Mouse (Mus musculus) adrenal gland, adult 18-20 months (tissue): Measurements from ENCODE around the gene Rxrb. TPM values are rescaled to one million over a fixed set of nuclear protein-coding genes. Genes with fewer than 3 reads are reported as not detected.
"Not testable (repeated sequence)": the region's sequence is repeated elsewhere in the genome, so short reads cannot be mapped to it uniquely, and the experiment has no call there.

Experiments
- DNase-seq, 2 experiments: peaks; one replicate each; pipeline ENCODE4 v3.0.0; 2021 to 2022; ENCODE audit warnings: low spot score in 2 of 2
- long read RNA-seq, 2 experiments: library from polyadenylated mRNA; stranded (forward); transcript quantifications; one replicate each; pipeline ENCODE4 v2.0.0; 2021
- total RNA-seq, 2 experiments: library from RNA; stranded (reverse); gene quantifications; 1 replicate in 1 of 2; 2 replicates in 1 of 2; pipeline ENCODE4 v1.2.3; 2021

The Rxrb gene
- 10 to 100 TPM; 55.9 to 58.2 TPM for total RNA-seq
- long read RNA-seq, experiment 1, transcript Rxrb-207 (10 exons, 2,577 nt) = major isoform, 32 of 103 reads
- long read RNA-seq, experiment 1, transcript Rxrb-203 (10 exons, 2,502 nt) = minor isoform, 9 of 103 reads
- long read RNA-seq, experiment 1, transcript Rxrb-201 (10 exons, 2,627 nt) = minor isoform, 30 of 103 reads
- long read RNA-seq, experiment 1, transcript Rxrb-202 (10 exons, 2,283 nt) = minor isoform, 13 of 103 reads
- long read RNA-seq, experiment 1, partial matches to known transcripts = 9 of 103 reads
- long read RNA-seq, experiment 1, other reads (novel, unspliced or antisense) = 6 of 103 reads
- long read RNA-seq, experiment 2, transcript Rxrb-203 (10 exons, 2,502 nt) = minor isoform, 11 of 254 reads
- long read RNA-seq, experiment 2, transcript Rxrb-207 (10 exons, 2,577 nt) = major isoform, 101 of 254 reads
- long read RNA-seq, experiment 2, transcript Rxrb-202 (10 exons, 2,283 nt) = minor isoform, 26 of 254 reads
- long read RNA-seq, experiment 2, transcript Rxrb-201 (10 exons, 2,627 nt) = minor isoform, 57 of 254 reads
- long read RNA-seq, experiment 2, partial matches to known transcripts = 36 of 254 reads
- long read RNA-seq, experiment 2, other reads (novel, unspliced or antisense) = 13 of 254 reads

DNA sequence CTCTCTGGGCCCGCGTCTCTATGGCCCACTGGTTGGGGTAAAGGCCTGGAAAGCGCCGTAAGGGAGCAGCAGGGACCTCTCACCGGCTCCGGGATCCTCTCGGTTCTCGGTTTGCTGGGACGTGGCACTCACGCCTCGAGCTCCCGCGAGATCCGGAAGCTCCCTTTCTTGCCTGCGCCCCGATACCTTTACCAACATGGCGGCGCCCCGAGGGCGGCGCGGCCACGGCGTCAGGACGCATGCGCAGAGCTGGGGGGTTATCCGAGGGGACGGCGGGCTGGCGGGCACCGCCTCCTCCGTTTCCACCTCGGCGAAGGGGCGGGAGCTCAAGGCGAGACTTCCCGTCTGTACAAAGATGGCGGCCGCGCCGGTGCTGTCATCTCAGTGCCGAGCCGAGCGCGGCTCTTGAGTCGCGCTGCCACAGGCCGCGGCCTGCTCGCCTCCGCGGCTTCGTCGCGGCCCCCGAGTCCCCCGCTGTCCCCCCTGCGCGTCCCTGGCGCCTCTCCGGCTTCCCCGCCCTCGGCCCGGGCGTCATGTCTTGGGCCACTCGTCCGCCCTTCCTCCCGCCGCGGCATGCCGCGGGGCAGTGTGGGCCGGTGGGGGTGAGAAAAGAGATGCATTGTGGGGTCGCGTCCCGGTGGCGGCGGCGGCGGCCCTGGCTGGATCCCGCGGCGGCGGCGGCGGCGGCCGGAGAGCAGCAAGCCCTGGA is at the start of gene Rxrb, which contains the start of gene Slc39a7:
TSS of gene Rxrb (plus strand) at position 348 of the 709 bp plus-strand sequence.
TSS of gene Slc39a7 (minus strand) at position 218 of the 709 bp plus-strand sequence.
- peak; percentile 99 for DNase-seq

DNA sequence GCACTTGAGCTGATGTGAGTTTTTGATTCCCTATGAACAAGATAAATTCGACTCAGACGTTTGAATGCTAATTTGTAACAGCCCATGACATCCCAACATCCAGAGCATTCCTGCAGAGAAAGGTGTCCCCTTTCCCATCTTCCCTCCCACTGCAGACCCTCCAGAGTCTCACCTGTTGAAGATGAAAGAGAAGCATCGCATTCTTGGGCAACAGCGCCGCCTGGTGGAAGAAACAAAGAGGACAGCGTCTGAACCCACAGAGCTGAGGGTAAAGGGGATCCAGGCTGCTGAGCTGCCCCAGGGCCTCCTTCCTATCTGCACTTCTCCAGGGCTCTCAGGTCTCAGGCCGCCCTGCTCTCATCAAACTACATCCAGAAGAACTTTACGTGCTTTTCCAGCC is 49.5 kb upstream of the Rxrb start:
- peak; percentile 57 to 75 for DNase-seq

DNA sequence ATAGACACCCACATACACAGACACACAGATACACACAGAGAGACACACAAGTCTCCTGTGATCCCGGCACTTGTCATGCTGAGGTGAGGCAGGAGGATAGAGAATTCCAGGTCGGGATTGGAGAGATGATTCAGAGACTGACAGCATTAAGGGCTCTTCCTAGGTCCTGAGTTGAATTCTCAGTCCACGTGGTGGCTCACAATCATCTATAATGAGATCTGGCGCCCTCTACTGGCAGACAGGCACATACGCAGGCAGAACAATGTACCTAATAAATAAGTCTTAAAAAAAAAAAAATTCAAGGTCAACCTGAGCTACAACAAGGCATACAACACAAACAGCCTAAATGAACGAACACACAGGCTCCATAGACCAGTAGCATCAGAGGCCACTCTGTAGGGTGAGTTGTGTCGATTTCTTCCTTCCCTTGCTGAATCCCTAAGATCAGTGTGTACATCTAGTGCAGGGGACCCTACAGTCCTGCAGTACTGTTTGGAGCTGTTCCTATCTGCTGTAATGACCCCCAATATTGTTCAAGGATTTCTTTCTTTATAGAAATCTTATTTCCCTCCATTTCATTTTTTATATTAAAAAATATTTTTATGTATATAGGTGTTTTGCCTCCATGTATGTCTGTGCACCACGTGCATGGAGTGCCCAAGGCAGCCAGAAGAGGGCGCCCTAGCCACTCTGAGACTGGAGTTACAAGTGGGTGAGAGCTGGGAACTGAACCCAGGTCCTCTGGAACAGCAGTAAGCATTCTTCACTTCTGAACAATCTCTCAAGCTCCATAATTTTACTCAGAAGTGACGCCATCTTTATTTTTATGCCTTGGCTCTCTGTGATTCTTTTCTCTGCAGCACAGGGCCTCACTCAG is 39.6 kb upstream of the Rxrb start:
- DNase-seq = peak; percentile 52 to 67

DNA sequence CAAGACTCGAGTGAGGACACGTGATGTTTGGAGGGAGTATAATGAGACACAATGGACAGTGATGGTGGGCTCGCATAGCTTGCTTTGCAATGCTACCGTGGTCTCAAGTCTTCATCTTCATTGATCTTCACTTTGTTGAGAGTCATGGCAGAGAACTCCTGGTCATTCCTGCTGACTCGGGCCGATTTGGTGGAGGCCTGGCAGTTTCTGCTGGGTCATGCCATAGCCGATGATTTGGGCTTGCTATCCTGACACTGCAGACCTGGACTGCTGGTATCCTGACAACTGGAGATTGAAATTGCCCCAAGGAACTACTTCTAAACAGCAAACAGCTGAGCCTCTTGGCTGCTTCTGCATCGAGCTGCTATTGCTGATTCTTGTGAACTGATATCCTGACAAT is 36.7 kb upstream of the Rxrb start:
- no peak for DNase-seq

DNA sequence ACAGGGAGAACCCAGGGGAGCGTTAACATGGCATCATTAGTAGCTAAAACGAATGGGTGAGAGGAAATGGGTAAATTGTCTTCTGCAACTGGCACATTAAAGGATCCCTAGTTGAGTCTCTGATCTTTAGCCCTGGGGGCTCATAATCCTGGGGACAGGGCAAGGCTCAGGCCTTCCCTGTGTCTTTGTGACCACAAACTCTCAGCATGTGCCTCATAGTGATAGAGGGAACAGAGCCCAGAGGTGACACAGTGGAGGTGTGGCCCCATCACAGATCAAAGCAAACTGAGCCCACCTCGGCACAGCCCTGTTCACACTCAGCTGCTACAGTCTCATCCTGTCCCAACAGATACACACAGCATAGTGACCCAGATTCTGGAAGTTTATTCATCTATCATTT is 36.0 kb upstream of the Rxrb start:
- DNase-seq = no peak

DNA sequence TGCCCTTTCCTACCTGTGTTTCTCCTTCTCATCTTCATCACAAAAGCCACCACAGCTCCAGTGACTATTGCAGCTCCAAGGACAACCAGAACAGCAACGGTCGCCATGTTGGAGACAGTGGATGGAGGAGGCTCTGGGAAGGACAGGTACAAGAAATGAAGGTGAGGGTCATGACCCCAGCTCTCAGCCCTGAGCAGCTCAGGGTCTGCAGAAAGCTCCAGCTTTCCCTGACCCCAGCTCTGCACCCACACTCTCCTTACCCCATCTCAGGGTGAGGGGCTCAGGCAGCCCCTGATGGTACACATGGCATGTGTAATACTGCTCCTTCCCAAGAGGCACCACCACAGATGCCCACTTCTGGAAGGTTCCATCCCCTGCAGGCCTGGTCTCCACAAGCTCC is 34.6 kb upstream of the Rxrb start:
- not testable (repeated sequence) for DNase-seq

DNA sequence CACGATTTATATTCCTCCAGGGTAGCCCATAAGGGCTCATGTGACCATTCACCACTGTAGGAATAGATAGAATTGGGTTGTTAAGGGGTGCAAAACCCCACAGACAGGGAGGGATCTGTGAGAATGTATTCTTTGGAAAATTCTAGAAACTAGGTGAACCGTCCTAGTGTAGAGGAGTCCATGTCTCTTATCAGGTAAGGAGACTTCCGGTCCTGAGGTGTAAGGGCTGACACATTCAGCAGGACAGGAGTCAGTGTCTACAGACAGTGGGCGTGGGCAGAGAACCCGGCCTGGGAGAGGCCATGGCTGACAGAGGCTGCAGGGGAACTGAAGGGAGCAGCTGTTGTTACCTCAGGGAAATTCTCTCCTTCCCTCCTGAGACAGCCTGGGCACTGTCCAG is 32.9 kb upstream of the Rxrb start:
- not testable (repeated sequence) for DNase-seq

DNA sequence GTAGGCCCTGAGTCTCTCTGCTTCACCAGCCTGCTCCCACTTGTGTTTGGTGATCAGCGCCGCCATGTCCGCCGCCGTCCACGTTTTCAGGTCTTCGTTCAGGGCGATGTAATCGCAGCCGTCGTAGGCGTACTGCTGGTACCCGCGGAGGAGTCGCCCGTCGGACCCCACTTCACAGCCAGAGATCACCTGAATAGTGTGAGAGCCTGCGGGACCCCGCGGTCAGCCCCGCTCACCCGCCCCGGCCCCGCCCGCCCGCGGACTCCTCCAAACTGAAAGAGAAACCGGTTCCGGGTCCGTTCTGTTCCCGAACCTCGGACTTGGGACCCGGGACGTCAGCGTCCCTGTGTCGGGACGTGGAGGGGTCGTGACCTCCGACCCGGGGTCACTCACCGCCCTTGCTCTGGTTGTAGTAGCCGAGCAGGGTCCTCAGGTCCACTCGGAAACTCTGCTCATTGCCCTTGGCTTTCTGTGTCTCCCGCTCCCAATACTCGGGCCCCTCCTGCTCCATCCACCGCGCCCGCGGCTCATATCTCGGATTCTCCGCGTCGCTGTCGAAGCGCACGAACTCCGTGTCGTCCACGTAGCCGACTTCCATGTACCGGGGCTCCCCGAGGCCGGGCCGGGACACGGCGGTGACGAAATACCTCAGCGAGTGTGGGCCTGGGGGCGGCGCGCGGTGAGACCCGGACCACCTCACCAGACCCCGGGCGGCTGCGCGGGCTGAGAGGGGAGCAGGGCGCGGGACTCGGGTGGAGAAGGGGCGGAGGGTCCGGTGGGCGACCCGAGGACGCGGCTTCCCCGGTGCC is 32.1 kb upstream of the Rxrb start:
- peak in 1 of 2 experiments; percentile 47 for DNase-seq

DNA sequence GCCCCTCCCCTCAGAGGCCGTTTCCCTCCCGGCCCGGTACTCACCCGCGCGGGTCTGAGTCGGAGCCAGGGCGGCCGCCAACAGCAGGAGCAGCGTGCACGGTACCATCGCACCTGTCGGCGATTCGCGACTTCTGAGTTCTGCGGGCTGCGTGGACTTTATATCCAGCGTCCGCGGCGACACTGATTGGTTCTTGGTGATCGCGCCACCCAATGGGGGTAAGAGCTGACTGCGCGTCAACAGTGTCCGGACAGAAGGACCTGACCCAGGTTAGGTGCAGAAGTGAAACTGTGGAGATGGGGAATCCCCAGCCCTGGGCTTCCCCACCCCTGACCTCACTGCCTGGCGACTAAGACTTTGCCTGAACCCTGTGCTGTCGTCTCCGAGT is 31.5 kb upstream of the Rxrb start, which contains the start of gene H2-K1:
TSS of gene H2-K1 (minus strand) at position 198 of the 388 bp plus-strand sequence.
- peak; percentile 87 to 91 for DNase-seq

DNA sequence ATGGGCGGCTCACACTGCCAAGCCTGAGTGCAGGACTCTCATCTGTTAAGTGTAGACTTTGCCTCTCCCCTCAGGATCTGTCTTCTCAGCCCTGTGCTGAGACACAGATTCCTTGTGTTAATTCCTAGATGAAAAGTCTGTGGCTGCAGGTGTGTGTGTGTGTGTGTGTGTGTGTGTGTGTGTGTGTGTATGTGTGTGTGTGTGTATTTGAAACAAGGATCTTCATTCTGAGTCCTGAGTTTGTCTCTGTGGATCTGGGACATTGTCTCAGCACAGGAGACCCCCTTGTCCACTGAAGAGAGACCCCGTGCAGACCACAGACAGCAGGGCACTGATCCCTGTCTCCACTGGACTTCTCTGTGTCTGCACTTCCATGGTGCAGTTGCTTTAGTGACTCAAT is 30.8 kb upstream of the Rxrb start:
- not testable (repeated sequence) for DNase-seq

DNA sequence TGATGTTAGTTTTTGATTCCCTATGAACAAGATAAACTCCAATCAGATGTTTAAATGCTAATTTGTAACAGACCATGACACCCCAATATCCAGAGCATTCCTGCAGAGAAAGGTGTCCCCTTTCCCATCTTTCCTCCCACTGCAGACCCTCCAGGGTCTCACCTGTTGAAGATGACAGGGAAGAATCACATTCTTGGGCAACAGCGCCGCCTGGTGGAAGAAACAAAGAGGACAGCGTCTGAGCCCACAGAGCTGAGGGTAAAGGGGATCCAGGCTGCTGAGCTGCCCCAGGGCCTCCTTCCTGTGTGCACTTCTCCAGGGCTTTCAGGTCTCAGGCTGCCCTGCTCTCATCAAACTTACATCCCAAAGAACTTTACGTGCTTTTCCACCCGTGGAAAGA is 28.2 kb upstream of the Rxrb start:
- DNase-seq = peak in 1 of 2 experiments; percentile 57

DNA sequence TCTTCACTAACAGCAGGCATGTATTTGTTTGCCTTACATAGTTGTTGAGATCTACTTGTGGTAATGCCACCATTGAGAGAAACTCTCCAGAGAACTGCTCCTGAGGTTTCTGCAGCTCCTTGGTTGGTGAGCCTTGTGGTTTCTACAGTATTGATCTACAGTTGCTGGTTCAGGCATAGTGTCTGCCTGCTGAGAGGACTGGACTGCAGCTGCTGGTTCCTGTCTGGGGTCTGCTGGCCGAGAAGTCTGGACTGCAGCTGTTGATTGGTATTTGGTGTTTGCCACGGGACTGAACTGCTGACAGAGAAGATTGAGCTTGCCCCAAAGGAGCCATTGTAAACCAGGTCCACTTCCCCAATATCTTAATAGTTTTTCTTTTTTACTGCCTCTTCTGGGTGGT is 25.0 kb upstream of the Rxrb start:
- no peak for DNase-seq

DNA sequence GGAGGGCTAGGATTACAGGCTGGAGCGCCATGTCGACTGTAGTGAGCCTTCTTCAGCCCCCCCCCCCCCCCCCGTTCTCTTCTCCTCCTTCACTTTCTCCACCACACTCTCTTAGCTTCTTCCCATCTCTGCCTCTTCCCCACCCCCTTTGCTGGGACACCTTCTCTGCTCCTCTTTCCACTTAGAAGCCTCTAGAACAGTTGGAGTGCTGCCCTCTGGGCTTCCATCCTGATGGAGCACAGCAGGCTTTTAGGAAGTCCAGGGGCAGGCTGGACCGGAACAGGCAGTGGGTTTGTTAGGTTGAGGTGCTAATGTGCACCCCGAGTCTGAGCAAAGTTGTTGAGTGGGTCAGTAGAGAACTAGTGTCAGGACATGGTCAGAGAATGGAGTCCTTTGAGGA is 21.5 kb upstream of the Rxrb start:
- no peak for DNase-seq

DNA sequence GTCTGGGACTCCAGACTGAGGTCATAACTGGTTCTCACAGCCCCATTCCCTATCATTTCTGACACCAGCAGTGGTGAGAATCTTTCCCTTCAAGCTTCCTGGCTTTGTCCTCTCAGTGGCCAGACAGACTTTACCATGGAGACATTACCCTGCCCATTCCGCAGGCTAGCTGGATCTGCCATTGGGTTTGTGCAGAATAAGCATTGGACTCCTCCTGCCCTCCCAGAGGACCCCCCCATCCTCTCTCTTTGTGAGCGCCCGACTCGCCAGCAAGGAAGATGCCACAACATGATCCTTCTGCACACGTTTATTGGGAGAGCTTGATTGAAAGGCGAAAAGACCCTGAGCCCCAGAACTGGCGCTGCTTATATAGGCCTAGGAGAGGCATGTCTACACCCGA is 18.2 kb upstream of the Rxrb start:
- no peak for DNase-seq

DNA sequence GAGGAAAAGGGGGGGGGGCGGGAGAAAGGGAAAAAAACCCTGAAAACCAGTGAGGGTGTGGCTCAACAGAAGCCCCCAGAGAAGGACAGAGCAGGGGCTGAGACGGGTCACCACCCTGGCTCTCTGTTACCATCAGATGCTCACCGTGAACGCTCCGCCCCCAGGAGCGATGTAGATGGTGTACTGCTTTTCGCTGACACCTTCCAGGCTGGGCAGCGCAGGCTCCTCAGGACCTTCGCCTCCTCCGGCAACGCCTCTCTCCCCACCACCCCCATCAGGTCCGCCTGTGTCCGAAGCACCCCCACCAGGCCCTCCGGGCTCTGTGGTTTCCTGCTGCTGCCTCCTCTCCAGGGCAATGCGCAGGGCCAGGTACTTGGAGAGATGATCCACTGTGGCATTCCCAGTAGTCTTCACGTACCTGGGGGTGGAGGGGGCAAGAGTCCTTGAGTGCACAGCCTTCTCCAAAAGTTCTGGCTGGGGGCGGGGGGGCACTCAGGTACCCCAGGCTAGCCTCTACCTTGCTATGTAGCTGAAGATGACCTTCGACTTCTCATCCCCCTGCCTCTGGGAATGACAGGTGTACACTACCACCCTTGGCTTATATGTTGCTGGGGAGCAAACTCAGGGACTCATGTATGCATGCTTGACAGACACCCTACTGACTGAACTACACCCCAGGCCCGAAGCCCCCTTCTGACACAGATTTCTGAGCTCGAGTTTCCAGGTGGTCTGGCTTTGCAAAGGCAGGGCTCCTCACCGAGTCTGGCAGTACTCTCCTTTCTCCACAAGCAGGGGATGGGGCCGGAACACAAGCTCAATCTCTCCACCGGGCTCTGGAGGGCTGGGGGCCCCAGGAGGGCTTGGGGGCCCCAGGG is 9.8 kb upstream of the Rxrb start:
- no peak for DNase-seq

DNA sequence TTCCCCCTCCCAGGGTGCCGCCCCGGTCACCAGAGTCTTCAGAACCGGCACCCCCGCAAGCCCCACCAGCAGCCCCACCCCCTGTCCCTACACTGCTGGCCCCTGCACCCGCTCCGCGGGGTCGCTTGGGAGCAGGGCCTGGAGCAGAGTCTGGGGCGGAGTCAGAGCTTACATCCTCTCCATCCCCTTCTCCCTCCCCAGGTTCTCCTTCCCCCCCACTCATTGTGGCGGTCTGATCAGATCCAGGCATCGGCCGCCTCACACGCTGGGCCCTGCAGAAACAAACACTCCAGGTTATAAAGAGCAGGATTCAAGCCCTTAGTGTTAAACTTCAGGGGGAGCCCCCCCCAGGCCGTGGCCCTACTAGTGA is 9.2 kb upstream of the Rxrb start:
- DNase-seq = peak in 1 of 2 experiments; percentile 21

DNA sequence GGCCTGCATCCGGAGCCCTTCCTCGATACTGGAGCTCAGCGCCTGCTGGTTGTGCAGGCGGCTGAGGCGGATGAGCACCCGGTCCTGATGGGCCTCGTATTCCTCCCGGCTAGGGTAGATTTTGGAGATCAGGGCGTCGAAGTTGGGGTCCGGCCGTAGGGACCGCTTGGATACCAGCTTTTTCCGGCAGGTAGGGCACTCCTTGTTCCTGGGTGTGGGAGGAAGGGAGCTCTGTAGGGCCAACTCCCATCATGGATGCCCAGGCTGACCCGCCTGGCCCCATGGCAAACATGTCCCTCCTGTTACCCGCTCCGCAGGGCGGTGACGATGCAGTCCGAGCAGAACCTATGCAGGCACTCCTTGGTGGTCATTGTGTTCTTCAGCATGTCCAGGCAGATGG is 8.6 kb upstream of the Rxrb start:
- peak in 1 of 2 experiments; percentile 21 for DNase-seq

DNA sequence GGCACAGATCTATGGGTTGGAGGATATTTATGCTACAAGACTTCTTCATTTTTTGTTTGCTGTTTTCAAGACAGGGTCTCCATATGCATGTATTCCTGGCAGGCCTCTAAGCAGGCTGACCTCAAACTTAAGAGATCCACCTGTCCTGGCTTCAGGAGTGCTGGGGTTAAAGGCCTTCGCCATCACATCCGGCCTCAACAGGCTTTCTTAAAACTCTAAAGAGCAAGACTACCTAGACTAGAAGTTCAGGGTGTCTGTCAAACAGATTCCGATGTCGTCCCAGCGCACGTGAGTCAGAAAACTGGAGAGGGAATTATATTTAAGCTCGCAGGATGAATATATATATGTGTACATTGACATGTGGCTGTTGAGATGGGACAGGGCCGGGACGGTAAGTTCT is 7.9 kb upstream of the Rxrb start:
- DNase-seq = peak in 1 of 2 experiments; percentile 18

DNA sequence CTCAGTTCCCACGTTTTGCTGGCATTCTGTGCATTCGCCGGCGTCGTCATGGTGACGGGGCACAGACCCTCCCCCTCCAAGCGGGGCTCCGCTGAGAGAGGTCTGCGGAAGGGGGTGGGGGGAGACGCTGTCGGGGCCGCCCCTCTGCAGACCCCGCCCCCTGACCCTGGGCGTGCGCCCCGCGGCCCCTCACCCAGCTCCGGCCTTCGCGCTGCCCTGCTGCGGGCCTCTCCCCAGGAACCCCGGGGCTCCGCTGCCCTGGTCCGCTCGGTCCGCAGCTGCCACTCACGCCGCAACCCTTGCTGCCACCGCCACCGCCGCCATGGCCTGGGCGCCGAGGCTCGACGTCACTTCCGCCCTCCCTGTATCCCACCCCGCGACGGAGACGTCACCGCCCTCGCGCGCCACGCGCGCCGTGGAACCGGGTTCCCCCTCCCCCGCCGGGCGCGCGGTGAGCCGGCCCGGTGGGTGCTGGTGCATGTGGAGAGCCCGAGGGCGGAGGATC is 7.2 kb upstream of the Rxrb start, which contains the start of gene Ring1:
TSS of gene Ring1 (minus strand) at position 364 of the 505 bp plus-strand sequence.
- peak; percentile 88 to 90 for DNase-seq
